Mouse (Mus musculus) adrenal gland, postnatal 4 days (tissue): ENCODE results near the gene Olfr1089. TPM values are rescaled to one million over a fixed set of nuclear protein-coding genes. Genes with fewer than 3 reads are reported as not detected.

Source experiments
- DNase-seq, 2 experiments: peaks; one replicate each; pipeline ENCODE4 v3.0.0; 2021 to 2022; ENCODE audit warnings: low spot score in 2 of 2, mixed read lengths in 2 of 2
- long read RNA-seq, 2 experiments: library from polyadenylated mRNA; stranded (forward); transcript quantifications; one replicate each; pipeline ENCODE4 v2.0.0; 2021
- total RNA-seq, 2 experiments: library from RNA; stranded (reverse); gene quantifications; 2 replicates each; pipeline ENCODE4 v1.2.3; 2021

The Olfr1089 gene
- total RNA-seq: not detected
- long read RNA-seq, experiment 1: 0 reads
- long read RNA-seq, experiment 2: 0 reads

- DNase-seq: no peak
Measured at GRCm38 (mm10) chr2:86733601-86734000, at the start of gene Olfr1089. TSS of gene Olfr1089 (minus strand) at chr2:86733701.

GRCm38 (mm10) chr2:86782179-86782578, 48.7 kb upstream of the Olfr1089 start, which contains the start of gene Olfr1093:
TSS of gene Olfr1093 (plus strand) at chr2:86782479.
- DNase-seq: no peak

GRCm38 (mm10) chr2:86761050-86761449, 27.5 kb upstream of the Olfr1089 start:
- no peak for DNase-seq

- no peak for DNase-seq
Measured at GRCm38 (mm10) chr2:86758893-86759292, 25.4 kb upstream of the Olfr1089 start, which contains the start of gene Olfr1090. TSS of gene Olfr1090 (minus strand) at chr2:86758993.

GRCm38 (mm10) chr2:86698295-86698694, 35.2 kb downstream of the Olfr1089 start, which contains the start of gene Olfr1087:
TSS of gene Olfr1087 (minus strand) at chr2:86698395.
- DNase-seq: no peak

Other genes with a start within 250 kb of the Olfr1089 start
- gene Olfr228, start 246.3 kb downstream of the Olfr1089 start, total RNA-seq: not detected
- not detected for gene Olfr1076, start 225.2 kb downstream of the Olfr1089 start, total RNA-seq
- gene Olfr1079, start 191.2 kb downstream of the Olfr1089 start, total RNA-seq: not detected
- gene Olfr1080, start 175.5 kb downstream of the Olfr1089 start, total RNA-seq: not detected
- gene Olfr1082, start 134.7 kb downstream of the Olfr1089 start, total RNA-seq: not detected
- not detected for gene Olfr1084, start 94.0 kb downstream of the Olfr1089 start, total RNA-seq
- not detected for gene Olfr1085, start 71.7 kb downstream of the Olfr1089 start, total RNA-seq
- gene Olfr1086, start 53.6 kb downstream of the Olfr1089 start, total RNA-seq: not detected
- gene Olfr1087, start 35.3 kb downstream of the Olfr1089 start, total RNA-seq: not detected
- gene Olfr1090, start 25.3 kb upstream of the Olfr1089 start, total RNA-seq: not detected
- gene Olfr1093, start 48.8 kb upstream of the Olfr1089 start, total RNA-seq: not detected
- not detected for gene Olfr141, start 76.3 kb upstream of the Olfr1089 start, total RNA-seq
- not detected for gene Olfr1094, start 91.0 kb upstream of the Olfr1089 start, total RNA-seq
- not detected for gene Olfr1095, start 118.0 kb upstream of the Olfr1089 start, total RNA-seq
- not detected for gene Gm13723, start 141.1 kb upstream of the Olfr1089 start, total RNA-seq
- gene Olfr1097, start 158.5 kb upstream of the Olfr1089 start, total RNA-seq: not detected
- gene Olfr1098, start 190.8 kb upstream of the Olfr1089 start, total RNA-seq: not detected
- gene Olfr1099, start 227.0 kb upstream of the Olfr1089 start, total RNA-seq: not detected
- gene Olfr1100, start 246.3 kb upstream of the Olfr1089 start, total RNA-seq: not detected